Mouse (Mus musculus): ENCODE results near the gene Ccdc105. TPM values are rescaled to one million over a fixed set of nuclear protein-coding genes. Genes with fewer than 3 reads are reported as not detected.
A peak's percentile ranks its signal among the peaks of the same experiment; 100 is the strongest.

Ccdc105 gene
- total RNA-seq (2021) = under 1 TPM; 0.46 to 0.51 TPM
- long read RNA-seq, experiment 1 = 0 reads
- long read RNA-seq, experiment 2 = 0 reads

GRCm38 (mm10) chr10:78752452-78753191 lies at the start of gene Ccdc105:
TSS of gene Ccdc105 (minus strand) at chr10:78753065.
- intact Hi-C loops (cut with DNase I) = loop anchor here (5.0 to 10.0 kb wide), 2 partner anchors 118 to 345 kb away; partner anchors contain the start of gene 2610008E11Rik

GRCm38 (mm10) chr10:78801449-78801848 lies 48.6 kb upstream of the Ccdc105 start:
- intact Hi-C loops (cut with DNase I) = no loop called here

More at GRCm38 (mm10) chr10:78752452-78753191, at the start of gene Ccdc105:
- peak; percentile 83 to 87 for DNase-seq (ENCODE audit: low spot score in 2 of 2)

GRCm38 (mm10) chr10:78790561-78790960 lies 37.7 kb upstream of the Ccdc105 start:
- DNase-seq (ENCODE audit: low spot score in 2 of 2) = no peak
- intact Hi-C loops (cut with DNase I) = no loop called here

More at GRCm38 (mm10) chr10:78801449-78801848, 48.6 kb upstream of the Ccdc105 start:
- DNase-seq (ENCODE audit: low spot score in 2 of 2) = no peak

DNA sequence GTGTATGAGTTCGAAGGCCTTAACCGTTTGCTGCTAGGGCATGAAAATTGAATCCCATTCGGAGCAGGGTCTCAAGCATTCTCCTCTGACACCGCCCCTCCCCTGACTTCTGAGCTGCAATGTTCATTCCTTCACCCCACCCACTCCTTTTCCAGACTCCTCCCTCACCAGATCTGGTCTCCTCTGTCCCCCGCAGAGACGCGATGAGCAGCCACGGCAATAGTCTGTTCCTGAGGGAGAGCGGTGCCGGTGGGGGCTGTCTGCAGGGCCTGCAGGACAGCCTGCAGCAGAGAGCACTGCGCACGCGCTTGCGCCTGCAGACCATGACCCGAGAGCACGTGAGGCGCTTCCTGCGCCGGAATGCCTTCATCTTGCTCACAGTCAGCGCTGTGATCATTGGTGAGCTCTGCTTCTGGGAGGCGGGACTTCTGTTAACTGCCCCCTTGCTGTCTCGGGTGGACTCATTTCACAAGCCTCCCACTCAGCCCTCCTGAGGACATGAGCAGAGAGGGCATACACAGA lies 34.8 kb upstream of the Ccdc105 start:
- intact Hi-C loops (cut with DNase I) = no loop called here
- peak; percentile 91 to 95 for DNase-seq (ENCODE audit: low spot score in 2 of 2)

- intact Hi-C loops (cut with DNase I) = no loop called here
Measured at GRCm38 (mm10) chr10:78779981-78780651, 27.3 kb upstream of the Ccdc105 start, which contains the start of gene Slc1a6. TSS of gene Slc1a6 (plus strand) at chr10:78780496.

GRCm38 (mm10) chr10:78779527-78779926 lies 26.7 kb upstream of the Ccdc105 start:
- no peak for DNase-seq (ENCODE audit: low spot score in 2 of 2)

More at GRCm38 (mm10) chr10:78779981-78780651, 27.3 kb upstream of the Ccdc105 start, which contains the start of gene Slc1a6:
- peak; percentile 24 to 26 for DNase-seq (ENCODE audit: low spot score in 2 of 2)

GRCm38 (mm10) chr10:78775830-78776229 lies 23.0 kb upstream of the Ccdc105 start:
- intact Hi-C loops (cut with DNase I) = no loop called here
- DNase-seq (ENCODE audit: low spot score in 2 of 2) = no peak

More at GRCm38 (mm10) chr10:78779527-78779926, 26.7 kb upstream of the Ccdc105 start:
- intact Hi-C loops (cut with DNase I) = no loop called here

- intact Hi-C loops (cut with DNase I) = no loop called here
- no peak for DNase-seq (ENCODE audit: low spot score in 2 of 2)
Measured at GRCm38 (mm10) chr10:78765570-78765969, 12.7 kb upstream of the Ccdc105 start.

DNA sequence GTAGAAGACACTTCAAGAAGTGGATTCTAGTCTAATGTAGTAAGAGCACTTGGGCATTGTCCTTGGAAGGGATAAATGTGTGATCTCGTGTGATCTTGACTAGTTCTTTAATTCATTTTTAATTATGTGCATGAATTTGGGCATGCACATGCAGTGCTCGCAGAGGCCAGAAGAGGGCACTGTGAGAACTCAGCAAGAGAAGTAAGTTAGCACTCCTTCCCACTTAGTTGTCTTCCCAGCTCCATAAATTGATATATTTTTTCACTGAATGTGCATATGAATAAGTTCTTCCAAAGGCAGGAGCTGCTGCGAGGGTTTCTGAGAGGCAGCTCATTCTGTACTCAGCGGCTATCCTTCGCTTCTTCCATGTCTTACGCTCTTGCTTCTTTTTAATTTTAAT lies 3.2 kb upstream of the Ccdc105 start:
- peak; percentile 91 to 93 for DNase-seq (ENCODE audit: low spot score in 2 of 2)
- intact Hi-C loops (cut with DNase I) = loop anchor here (10.0 kb wide), 1 partner anchor 121 kb away; no protein-coding TSS in a partner anchor

DNA sequence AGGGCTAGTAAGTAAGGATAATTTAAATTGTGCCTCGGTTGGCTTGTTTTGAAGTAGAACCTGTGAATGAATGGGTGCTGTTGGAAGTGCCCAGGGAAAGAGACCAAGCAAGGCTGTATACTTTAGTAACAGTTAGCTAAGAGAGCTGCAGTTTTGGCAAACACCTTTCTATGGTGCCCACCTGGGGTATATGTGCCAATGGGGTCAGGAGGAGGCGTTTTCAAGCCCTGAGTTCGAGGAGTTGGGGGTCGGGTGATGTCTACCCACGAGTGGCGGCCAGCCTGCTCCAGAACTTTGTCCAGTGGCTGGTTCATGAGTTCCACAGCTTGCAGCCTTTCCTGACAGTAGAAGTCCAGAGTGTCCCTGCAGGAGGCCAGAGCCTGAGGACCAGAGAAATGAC lies 3.9 kb downstream of the Ccdc105 start:
- no peak for DNase-seq (ENCODE audit: low spot score in 2 of 2)
- intact Hi-C loops (cut with DNase I) = no loop called here

GRCm38 (mm10) chr10:78748161-78748560 lies 4.7 kb downstream of the Ccdc105 start:
- no peak for DNase-seq (ENCODE audit: low spot score in 2 of 2)
- intact Hi-C loops (cut with DNase I) = no loop called here

- intact Hi-C loops (cut with DNase I) = no loop called here
- DNase-seq (ENCODE audit: low spot score in 2 of 2) = peak in 1 of 2 experiments; percentile 30
Measured at GRCm38 (mm10) chr10:78747035-78747721, 5.7 kb downstream of the Ccdc105 start.

- DNase-seq (ENCODE audit: low spot score in 2 of 2) = no peak
- intact Hi-C loops (cut with DNase I) = no loop called here
Measured at GRCm38 (mm10) chr10:78745453-78746232, 7.2 kb downstream of the Ccdc105 start.

GRCm38 (mm10) chr10:78743721-78744120 lies 9.1 kb downstream of the Ccdc105 start:
- intact Hi-C loops (cut with DNase I) = no loop called here

GRCm38 (mm10) chr10:78739821-78740220 lies 13.0 kb downstream of the Ccdc105 start:
- DNase-seq (ENCODE audit: low spot score in 2 of 2) = no peak
- intact Hi-C loops (cut with DNase I) = no loop called here

More at GRCm38 (mm10) chr10:78743721-78744120, 9.1 kb downstream of the Ccdc105 start:
- no peak for DNase-seq (ENCODE audit: low spot score in 2 of 2)

DNA sequence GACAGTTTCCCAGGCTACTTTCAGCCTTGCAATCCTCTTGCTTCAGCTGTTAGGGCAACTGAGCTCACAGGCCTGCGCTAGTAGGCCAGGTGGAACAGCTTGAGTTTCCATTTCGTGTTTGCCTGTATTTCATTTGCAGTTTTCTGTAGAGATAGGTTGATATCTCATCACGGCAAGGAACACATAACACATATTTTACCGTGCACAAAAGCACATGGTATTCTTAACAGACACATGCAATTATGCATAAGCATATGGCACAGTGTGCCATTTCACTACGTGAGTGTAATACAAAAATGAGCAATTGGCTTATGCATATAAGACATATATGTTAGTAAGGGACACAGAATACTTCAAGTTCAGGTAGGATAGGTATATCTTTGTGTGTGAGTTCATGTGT lies 25.0 kb downstream of the Ccdc105 start:
- no peak for DNase-seq (ENCODE audit: low spot score in 2 of 2)
- intact Hi-C loops (cut with DNase I) = no loop called here

GRCm38 (mm10) chr10:78727035-78727434 lies 25.8 kb downstream of the Ccdc105 start:
- peak; percentile 35 to 77 for DNase-seq (ENCODE audit: low spot score in 2 of 2)
- intact Hi-C loops (cut with DNase I) = no loop called here

- intact Hi-C loops (cut with DNase I) = no loop called here
- DNase-seq (ENCODE audit: low spot score in 2 of 2) = peak in 1 of 2 experiments; percentile 16
Measured at GRCm38 (mm10) chr10:78723416-78723815, 29.4 kb downstream of the Ccdc105 start.

- intact Hi-C loops (cut with DNase I) = no loop called here
- peak; percentile 51 to 74 for DNase-seq (ENCODE audit: low spot score in 2 of 2)
Measured at GRCm38 (mm10) chr10:78722654-78723053, 30.2 kb downstream of the Ccdc105 start.

Measured in left cerebral cortex, postnatal 14 days (tissue).